Mouse (Mus musculus) activated CD4-positive, CD25-positive, alpha-beta regulatory T cell, adult 4 months (primary cell): ENCODE data around the gene Gm10718. TPM values are rescaled to one million over a fixed set of nuclear protein-coding genes. Genes with fewer than 3 reads are reported as not detected.
"Not testable (repeated sequence)": the region's sequence is repeated elsewhere in the genome, so short reads cannot be mapped to it uniquely, and the experiment has no call there.

ENCODE experiments used
- ATAC-seq: one replicate; pipeline ENCODE4 v1.8.0; 2017
- polyA plus RNA-seq, 2 experiments: library from polyadenylated mRNA; unstranded; fragments of 100-300 nt; shearing (Covaris generic); gene quantifications; one replicate each; pipeline ENCODE4 v1.2.1; 2017

Gm10718 gene
- polyA plus RNA-seq, 2 experiments from 2014 or later: not detected

DNA sequence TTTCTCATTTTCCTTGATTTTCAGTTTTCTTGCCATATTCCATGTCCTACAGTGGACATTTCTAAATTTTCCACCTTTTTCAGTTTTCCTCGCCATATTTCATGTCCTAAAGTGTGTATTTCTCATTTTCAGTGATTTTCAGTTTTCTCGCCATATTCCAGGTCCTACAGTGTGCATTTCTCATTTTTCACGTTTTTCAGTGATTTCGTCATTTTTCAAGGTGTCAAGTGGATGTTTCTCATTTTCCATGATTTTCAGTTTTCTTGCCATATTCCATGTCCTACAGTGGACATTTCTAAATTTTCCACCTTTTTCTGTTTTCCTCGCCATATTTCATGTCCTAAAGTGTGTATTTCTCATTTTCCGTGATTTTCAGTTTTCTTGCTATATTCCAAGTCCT lies 2.3 kb downstream of the Gm10718 start:
- ATAC-seq: not testable (repeated sequence)

DNA sequence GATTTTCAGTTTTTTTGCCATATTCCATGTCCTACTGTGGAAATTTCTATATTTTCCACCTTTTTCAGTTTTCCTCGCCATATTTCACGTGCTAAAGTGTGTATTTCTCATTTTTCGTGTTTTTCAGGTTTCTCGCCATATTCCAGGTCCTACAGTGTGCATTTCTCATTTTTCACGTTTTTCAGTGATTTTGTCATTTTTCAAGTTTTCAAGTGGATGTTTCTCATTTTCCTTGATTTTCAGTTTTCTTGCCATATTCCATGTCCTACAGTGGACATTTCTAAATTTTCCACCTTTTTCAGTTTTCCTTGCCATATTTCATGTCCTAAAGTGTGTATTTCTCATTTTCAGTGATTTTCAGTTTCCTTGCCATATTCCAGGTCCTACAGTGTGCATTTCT lies 2.8 kb downstream of the Gm10718 start:
- not testable (repeated sequence) for ATAC-seq

DNA sequence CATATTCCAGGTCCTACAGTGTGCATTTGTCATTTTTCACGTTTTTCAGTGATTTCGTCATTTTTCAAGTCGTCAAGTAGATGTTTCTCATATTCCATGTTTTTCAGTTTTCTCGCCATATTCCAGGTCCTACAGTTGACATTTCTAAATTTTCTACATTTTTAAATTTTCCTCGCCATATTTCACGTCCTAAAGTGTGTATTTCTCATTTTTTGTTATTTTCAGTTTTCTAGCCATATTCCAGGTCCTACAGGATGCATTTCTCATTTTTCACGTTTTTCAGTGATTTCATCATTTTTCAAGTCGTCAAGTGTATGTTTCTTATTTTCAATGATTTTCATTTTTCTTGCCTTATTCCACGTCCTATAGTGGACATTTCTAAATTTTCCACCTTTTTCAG lies 3.4 kb downstream of the Gm10718 start:
- not testable (repeated sequence) for ATAC-seq

DNA sequence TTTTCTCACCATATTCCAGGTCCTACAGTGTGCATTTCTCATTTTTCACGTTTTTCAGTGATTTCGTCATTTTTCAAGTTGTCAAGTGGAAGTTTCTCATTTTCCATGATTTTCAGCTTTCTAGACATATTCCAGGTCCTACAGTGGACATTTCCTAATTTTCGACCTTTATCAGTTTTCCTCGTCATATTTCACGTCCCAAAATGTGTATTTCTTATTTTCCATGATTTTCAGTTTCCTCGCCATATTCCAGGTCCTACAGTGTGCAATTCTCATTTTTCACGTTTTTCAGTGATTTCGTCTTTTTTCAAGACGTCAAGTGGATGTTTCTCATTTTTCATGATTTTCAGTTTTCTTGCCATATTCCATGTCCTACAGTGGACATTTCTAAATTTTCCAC lies 3.9 kb downstream of the Gm10718 start:
- not testable (repeated sequence) for ATAC-seq

DNA sequence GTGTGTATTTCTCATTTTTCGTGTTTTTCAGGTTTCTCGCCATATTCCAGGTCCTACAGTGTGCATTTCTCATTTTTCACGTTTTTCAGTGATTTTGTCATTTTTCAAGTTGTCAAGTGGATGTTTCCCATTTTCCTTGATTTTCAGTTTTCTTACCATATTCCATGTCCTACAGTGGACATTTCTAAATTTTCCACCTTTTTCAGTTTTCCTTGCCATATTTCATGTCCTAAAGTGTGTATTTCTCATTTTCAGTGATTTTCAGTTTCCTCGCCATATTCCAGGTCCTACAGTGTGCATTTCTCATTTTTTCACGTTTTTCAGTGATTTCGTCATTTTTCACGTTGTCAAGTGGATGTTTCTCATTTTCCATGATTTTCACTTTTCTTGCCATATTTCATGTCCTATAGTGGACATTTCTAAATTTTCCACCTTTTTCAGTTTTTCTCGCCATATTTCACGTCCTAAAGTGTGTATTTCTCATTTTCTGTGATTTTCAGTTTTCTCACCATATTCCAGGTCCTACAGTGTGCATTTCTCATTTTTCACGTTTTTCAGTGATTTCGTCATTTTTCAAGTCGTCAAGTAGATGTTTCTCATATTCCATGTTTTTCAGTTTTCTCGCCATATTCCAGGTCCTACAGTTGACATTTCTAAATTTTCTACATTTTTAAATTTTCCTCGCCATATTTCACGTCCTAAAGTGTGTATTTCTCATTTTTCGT lies 6.1 kb downstream of the Gm10718 start:
- not testable (repeated sequence) for ATAC-seq

DNA sequence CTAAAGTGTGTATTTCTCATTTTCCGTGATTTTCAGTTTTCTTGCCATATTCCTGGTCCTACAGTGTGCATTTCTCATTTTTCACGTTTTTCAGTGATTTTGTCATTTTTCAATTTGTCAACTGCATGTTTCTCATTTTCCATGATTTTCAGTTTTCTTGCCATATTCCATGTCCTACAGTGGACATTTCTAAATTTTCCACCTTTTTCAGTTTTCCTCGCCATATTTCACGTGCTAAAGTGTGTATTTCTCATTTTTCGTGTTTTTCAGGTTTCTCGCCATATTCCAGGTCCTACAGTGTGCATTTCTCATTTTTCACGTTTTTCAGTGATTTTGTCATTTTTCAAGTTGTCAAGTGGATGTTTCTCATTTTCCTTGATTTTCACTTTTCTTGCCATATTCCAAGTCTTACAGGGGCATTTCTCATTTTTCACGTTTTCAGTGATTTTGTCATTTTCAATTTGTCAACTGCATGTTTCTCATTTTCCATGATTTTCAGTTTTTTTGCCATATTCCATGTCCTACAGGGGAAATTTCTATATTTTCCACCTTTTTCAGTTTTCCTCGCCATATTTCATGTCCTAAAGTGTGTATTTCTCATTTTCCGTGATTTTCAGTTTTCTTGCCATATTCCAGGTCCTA lies 7.5 kb downstream of the Gm10718 start:
- ATAC-seq: not testable (repeated sequence)

DNA sequence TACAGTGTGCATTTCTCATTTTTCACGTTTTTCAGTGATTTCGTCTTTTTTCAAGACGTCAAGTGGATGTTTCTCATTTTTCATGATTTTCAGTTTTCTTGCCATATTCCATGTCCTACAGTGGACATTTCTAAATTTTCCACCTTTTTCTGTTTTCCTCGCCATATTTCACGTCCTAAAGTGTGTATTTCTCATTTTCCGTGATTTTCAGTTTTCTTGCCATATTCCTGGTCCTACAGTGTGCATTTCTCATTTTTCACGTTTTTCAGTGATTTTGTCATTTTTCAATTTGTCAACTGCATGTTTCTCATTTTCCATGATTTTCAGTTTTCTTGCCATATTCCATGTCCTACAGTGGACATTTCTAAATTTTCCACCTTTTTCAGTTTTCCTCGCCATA lies 11.0 kb downstream of the Gm10718 start, which contains the start of gene Gm17535:
TSS of gene Gm17535 (plus strand) at position 301 of the 400 bp plus-strand sequence.
- not testable (repeated sequence) for ATAC-seq

DNA sequence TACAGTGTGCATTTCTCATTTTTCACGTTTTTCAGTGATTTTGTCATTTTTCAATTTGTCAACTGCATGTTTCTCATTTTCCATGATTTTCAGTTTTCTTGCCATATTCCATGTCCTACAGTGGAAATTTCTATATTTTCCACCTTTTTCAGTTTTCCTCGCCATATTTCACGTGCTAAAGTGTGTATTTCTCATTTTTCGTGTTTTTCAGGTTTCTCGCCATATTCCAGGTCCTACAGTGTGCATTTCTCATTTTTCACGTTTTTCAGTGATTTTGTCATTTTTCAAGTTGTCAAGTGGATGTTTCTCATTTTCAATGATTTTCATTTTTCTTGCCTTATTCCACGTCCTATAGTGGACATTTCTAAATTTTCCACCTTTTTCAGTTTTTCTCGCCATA lies 13.2 kb downstream of the Gm10718 start, which contains the start of gene Gm10715:
TSS of gene Gm10715 (plus strand) at position 301 of the 400 bp plus-strand sequence.
- not testable (repeated sequence) for ATAC-seq

DNA sequence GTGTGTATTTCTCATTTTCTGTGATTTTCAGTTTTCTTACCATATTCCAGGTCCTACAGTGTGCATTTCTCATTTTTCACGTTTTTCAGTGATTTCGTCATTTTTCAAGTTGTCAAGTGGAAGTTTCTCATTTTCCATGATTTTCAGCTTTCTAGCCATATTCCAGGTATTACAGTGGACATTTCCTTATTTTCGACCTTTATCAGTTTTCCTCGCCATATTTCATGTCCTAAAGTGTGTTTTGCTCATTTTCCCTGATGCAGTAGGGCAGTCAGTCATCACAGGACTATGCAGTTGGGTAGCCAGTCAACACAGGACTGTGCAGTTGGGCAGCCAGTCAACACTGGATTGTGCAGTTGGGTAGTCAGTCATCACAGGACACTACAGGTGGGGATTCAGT lies 14.8 kb downstream of the Gm10718 start:
- not testable (repeated sequence) for ATAC-seq

Other genes starting within 250 kb of the Gm10718 start
- gene Gm10722, start 22.6 kb upstream of the Gm10718 start, polyA plus RNA-seq: under 1 TPM in 1 of 2 experiments, not detected in 1; 0.67 TPM
- 1 to 10 TPM in 1 of 2 experiments, not detected in 1; 1.2 TPM for gene Gm11168, start 20.2 kb upstream of the Gm10718 start, polyA plus RNA-seq
- gene Gm10721, start 10.4 kb upstream of the Gm10718 start, polyA plus RNA-seq: 1 to 10 TPM in 1 of 2 experiments, not detected in 1; 1.1 TPM
- not detected for gene Gm10720, start 7.9 kb upstream of the Gm10718 start, polyA plus RNA-seq
- 1 to 10 TPM in 1 of 2 experiments, not detected in 1; 1.1 TPM for gene Gm10719, start 6.1 kb upstream of the Gm10718 start, polyA plus RNA-seq
- 1 to 10 TPM; 3.1 to 7.4 TPM for gene Gm10717, start 1.9 kb downstream of the Gm10718 start, polyA plus RNA-seq
- gene Gm17535, start 11.1 kb downstream of the Gm10718 start, polyA plus RNA-seq: under 1 TPM in 1 of 2 experiments, not detected in 1; 0.65 TPM
- gene Gm10715, start 13.3 kb downstream of the Gm10718 start, polyA plus RNA-seq: under 1 TPM in 1 of 2 experiments, not detected in 1; 0.85 TPM